Mouse (Mus musculus) CH12.LX (cell line): ENCODE measurements around the gene Tnfrsf26. TPM values are rescaled to one million over a fixed set of nuclear protein-coding genes. Genes with fewer than 3 reads are reported as not detected.

Source experiments
- DNase-seq: peaks from one replicate; pipeline ENCODE4 v3.0.0-alpha.2; 2013; ENCODE audit errors: extremely low read depth
- H3K27ac ChIP-seq: 2 replicates; pipeline ENCODE4 v1.5.1; 2012; ENCODE audit warnings: low read depth, mild to moderate bottlenecking, control low read depth, moderate library complexity; ENCODE audit not compliant: insufficient read depth
- H3K27me3 ChIP-seq: replicated peaks from 2 replicates; pipeline ENCODE3; 2012; ENCODE audit warnings: inconsistent platforms
- H3K36me3 ChIP-seq, 2 experiments: replicated peaks in 1 of 2; 2 replicates each; pipeline versions ENCODE3 to v1.6.1; 2012; ENCODE audit warnings: inconsistent platforms in 1 of 2, low read length in 1 of 2, mild to moderate bottlenecking in 1 of 2, mixed read lengths in 1 of 2, moderate library complexity in 1 of 2; ENCODE audit not compliant: control insufficient read depth in 1 of 2, insufficient read depth in 1 of 2
- H3K4me1 ChIP-seq, 2 experiments: 2 replicates each; pipeline ENCODE4 v1.6.1; 2012; ENCODE audit warnings: inconsistent platforms in 1 of 2, moderate library complexity in 1 of 2; ENCODE audit not compliant: insufficient read depth in 2 of 2, control insufficient read depth in 1 of 2
- H3K4me2 ChIP-seq: 2 replicates; pipeline ENCODE4 v1.6.1; 2012; ENCODE audit warnings: low read depth, mild to moderate bottlenecking, control low read depth; ENCODE audit not compliant: poor library complexity, insufficient read depth, severe bottlenecking
- H3K4me3 ChIP-seq, 3 experiments: fragments of 150-350 bp in 1 of 3; sonication (generic) in 1 of 3; replicated peaks in 1 of 3; 2 replicates each; pipeline versions ENCODE3 to v1.5.1; 2011 to 2012; ENCODE audit warnings: low read depth in 2 of 3, low read length in 2 of 3, mild to moderate bottlenecking in 2 of 3, moderate library complexity in 2 of 3, control low read depth in 1 of 3, improper control_type of control experiment in 1 of 3, inconsistent platforms in 1 of 3, mixed read lengths in 1 of 3; ENCODE audit not compliant: poor library complexity in 1 of 3
- H3K79me2 ChIP-seq: replicated peaks from 2 replicates; pipeline ENCODE4 v1.6.1; 2012; ENCODE audit warnings: mild to moderate bottlenecking, moderate library complexity; ENCODE audit not compliant: control insufficient read depth, poor library complexity, insufficient read depth, severe bottlenecking; ENCODE audit errors: extremely low read depth
- H3K9ac ChIP-seq: 2 replicates; pipeline ENCODE4 v1.6.1; 2012; ENCODE audit warnings: low read depth, mild to moderate bottlenecking, control low read depth, moderate library complexity; ENCODE audit not compliant: insufficient read depth
- H3K9me3 ChIP-seq: replicated peaks from 2 replicates; pipeline ENCODE3; 2012; ENCODE audit warnings: low read length, inconsistent platforms, mixed read lengths
- CHD1 ChIP-seq: IDR thresholded peaks from 2 replicates; pipeline ENCODE4 v1.6.1; 2012; ENCODE audit warnings: low read depth, low read length, improper control_type of control experiment, inconsistent platforms
- CTCF ChIP-seq, 2 experiments: IDR thresholded peaks in 1 of 2; conservative IDR thresholded peaks in 1 of 2; 2 replicates each; pipeline ENCODE4 v1.5.1; 2011 to 2012; ENCODE audit warnings: low read depth in 2 of 2, low read length in 2 of 2, improper control_type of control experiment in 1 of 2, inconsistent platforms in 1 of 2, mild to moderate bottlenecking in 1 of 2, moderate library complexity in 1 of 2
- ELF1 ChIP-seq: IDR thresholded peaks from 2 replicates; pipeline ENCODE4 v1.6.1; 2014; ENCODE audit warnings: low read depth, mild to moderate bottlenecking, inconsistent platforms, low read length, improper control_type of control experiment
- EP300 ChIP-seq: IDR thresholded peaks from 2 replicates; pipeline ENCODE4 v1.6.1; 2011; ENCODE audit warnings: low read length, improper control_type of control experiment
- GABPA ChIP-seq: IDR thresholded peaks from 2 replicates; pipeline ENCODE4 v1.6.1; 2012; ENCODE audit warnings: low read depth, low read length, improper control_type of control experiment, inconsistent platforms; ENCODE audit not compliant: insufficient replicate concordance
- HCFC1 ChIP-seq: IDR thresholded peaks from 2 replicates; pipeline ENCODE4 v1.6.1; 2012; ENCODE audit warnings: low read depth, mild to moderate bottlenecking, inconsistent platforms, low read length, improper control_type of control experiment
- IRF4 ChIP-seq: IDR thresholded peaks from 2 replicates; pipeline ENCODE4 v1.6.1; 2014; ENCODE audit warnings: low read depth, mild to moderate bottlenecking, inconsistent platforms, low read length, improper control_type of control experiment
- JUN ChIP-seq: IDR thresholded peaks from 2 replicates; pipeline ENCODE4 v1.6.1; 2011; ENCODE audit warnings: low read depth, mild to moderate bottlenecking, low read length, improper control_type of control experiment, moderate library complexity; ENCODE audit not compliant: insufficient read depth
- KAT2A ChIP-seq: IDR thresholded peaks from 2 replicates; pipeline ENCODE4 v1.6.1; 2012; ENCODE audit warnings: low read length, improper control_type of control experiment, inconsistent platforms; ENCODE audit not compliant: insufficient replicate concordance
- MAFK ChIP-seq: IDR thresholded peaks from 2 replicates; pipeline ENCODE4 v1.6.1; 2011; ENCODE audit warnings: low read length, improper control_type of control experiment; ENCODE audit not compliant: insufficient replicate concordance
- MAX ChIP-seq: IDR thresholded peaks from 2 replicates; pipeline ENCODE4 v1.6.1; 2011; ENCODE audit warnings: low read length, improper control_type of control experiment
- MAZ ChIP-seq: IDR thresholded peaks from 2 replicates; pipeline ENCODE4 v1.6.1; 2012; ENCODE audit warnings: low read depth, mild to moderate bottlenecking, inconsistent platforms, low read length, improper control_type of control experiment, moderate library complexity
- MXI1 ChIP-seq: IDR thresholded peaks from 2 replicates; pipeline ENCODE4 v1.6.1; 2011; ENCODE audit warnings: mild to moderate bottlenecking, low read depth, low read length, improper control_type of control experiment
- MYC ChIP-seq: IDR thresholded peaks from 2 replicates; pipeline ENCODE4 v1.6.1; 2011; ENCODE audit warnings: low read depth, mild to moderate bottlenecking, improper control_type of control experiment, low read length
- NRF1 ChIP-seq: IDR thresholded peaks from 2 replicates; pipeline ENCODE4 v1.6.1; 2014; ENCODE audit warnings: low read depth, mild to moderate bottlenecking, inconsistent platforms, low read length, improper control_type of control experiment, moderate library complexity
- POLR2A ChIP-seq: IDR thresholded peaks from 2 replicates; pipeline ENCODE4 v1.6.1; 2011; ENCODE audit warnings: low read depth, mild to moderate bottlenecking, improper control_type of control experiment, low read length
- POLR2AphosphoS2 ChIP-seq: IDR thresholded peaks from 2 replicates; pipeline ENCODE4 v1.6.1; 2011; ENCODE audit warnings: low read depth, low read length, improper control_type of control experiment
- RAD21 ChIP-seq: IDR thresholded peaks from 2 replicates; pipeline ENCODE4 v1.6.1; 2011; ENCODE audit warnings: low read depth, mild to moderate bottlenecking, low read length, improper control_type of control experiment, moderate library complexity
- RCOR1 ChIP-seq: conservative IDR thresholded peaks from 2 replicates; pipeline ENCODE4 v1.6.1; 2012; ENCODE audit warnings: low read depth, mild to moderate bottlenecking, inconsistent platforms, low read length, improper control_type of control experiment
- SMC3 ChIP-seq: IDR thresholded peaks from 2 replicates; pipeline ENCODE4 v1.6.1; 2011; ENCODE audit warnings: low read depth, low read length, improper control_type of control experiment
- TBP ChIP-seq: conservative IDR thresholded peaks from 2 replicates; pipeline ENCODE4 v1.6.1; 2011; ENCODE audit warnings: low read depth, low read length, improper control_type of control experiment
- UBTF ChIP-seq: IDR thresholded peaks from 2 replicates; pipeline ENCODE4 v1.6.1; 2012; ENCODE audit warnings: low read depth, mild to moderate bottlenecking, inconsistent platforms, low read length, improper control_type of control experiment, moderate library complexity
- USF1 ChIP-seq: IDR thresholded peaks from 2 replicates; pipeline ENCODE4 v1.6.1; 2014; ENCODE audit warnings: low read depth, mild to moderate bottlenecking, inconsistent platforms, low read length, improper control_type of control experiment
- USF2 ChIP-seq: conservative IDR thresholded peaks from 2 replicates; pipeline ENCODE4 v1.6.1; 2011; ENCODE audit warnings: low read depth, low read length, improper control_type of control experiment
- ZC3H11A ChIP-seq: IDR thresholded peaks from 2 replicates; pipeline ENCODE4 v1.6.1; 2012; ENCODE audit warnings: low read depth, mild to moderate bottlenecking, inconsistent platforms, low read length, improper control_type of control experiment
- ZKSCAN1 ChIP-seq: IDR thresholded peaks from 2 replicates; pipeline ENCODE4 v1.6.1; 2012; ENCODE audit warnings: low read depth, inconsistent platforms, low read length, improper control_type of control experiment, borderline replicate concordance
- dilution Hi-C: fragments of 300-500 bp; cut with MboI; formaldehyde crosslinking; loops from 2 replicates; pipeline ENCODE4 v1.14.3; 2020; ENCODE audit warnings: low sequenced_read_pairs; ENCODE audit not compliant: extremely low pct_unique_long_range_greater_than_20kb, extremely low pct_ligation_motif_present
- in situ Hi-C: fragments of 300-500 bp; cut with MboI; formaldehyde crosslinking; loops from 3 replicates; pipeline ENCODE4 v1.14.3; 2019; ENCODE audit warnings: low sequenced_read_pairs, low pct_ligation_motif_present, low pct_unique_long_range_greater_than_20kb, mixed read lengths
- polyA plus RNA-seq: library from polyadenylated mRNA; unstranded; fragments of >175 nt; gene quantifications from 2 replicates; pipeline ENCODE4 v1.2.1, GENCODE M21; 2012; ENCODE audit warnings: low read depth; ENCODE audit not compliant: insufficient read length
- total RNA-seq, 2 experiments: library from RNA; depleted of rRNA; stranded (reverse); fragments of 300-350 nt in 1 of 2; fragments of >200 nt in 1 of 2; gene quantifications; 2 replicates each; pipeline ENCODE4 v1.2.3; 2012 to 2014

Gene Tnfrsf26
- total and polyA plus RNA-seq, 3 experiments = 5.7 to 8.3 (median 8.3) TPM

DNA sequence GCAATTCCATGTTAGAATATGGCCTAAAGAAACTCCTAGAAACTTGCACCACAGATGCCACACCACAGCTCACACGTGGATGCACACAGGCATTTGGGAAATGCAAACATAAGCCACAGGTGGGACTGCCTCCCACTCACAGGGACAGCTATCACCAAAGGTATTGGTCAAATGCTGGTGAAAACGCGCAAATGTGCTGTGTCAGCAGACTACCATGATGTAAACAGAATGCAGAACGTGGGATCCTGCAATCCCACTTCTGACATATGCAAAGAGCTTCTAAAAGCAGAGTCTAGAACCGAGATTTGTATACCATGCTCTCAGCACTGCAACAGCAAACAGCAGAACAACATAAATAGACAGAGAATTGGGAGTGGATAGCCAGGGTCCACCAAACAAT is 45.5 kb downstream of the Tnfrsf26 start:
- no peaks in the 10 kb centered on the region for H3K27me3 ChIP-seq

DNA sequence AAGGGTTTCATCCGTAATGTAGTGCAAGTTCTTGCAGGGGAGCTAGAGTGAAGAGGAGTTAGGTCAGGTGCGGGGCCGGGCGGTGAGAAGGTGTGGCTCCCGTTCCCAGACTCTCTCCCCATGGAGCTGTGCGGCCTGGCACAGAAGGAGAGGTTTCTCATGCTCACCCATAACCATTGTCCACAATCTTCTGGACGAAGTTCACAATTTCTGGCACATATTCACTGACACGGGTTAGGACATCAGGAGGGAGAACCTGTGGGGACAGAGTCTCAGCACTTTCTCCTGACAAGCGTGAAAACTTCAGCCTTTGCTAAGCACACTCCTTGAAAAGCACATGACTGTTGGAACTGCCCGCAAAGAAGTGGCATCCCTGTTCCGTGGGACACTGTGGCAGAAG is 52.8 kb downstream of the Tnfrsf26 start:
- H3K27ac ChIP-seq = no peak overlapping the region
- DNase-seq = no peak
- no peak overlapping the region for H3K9ac ChIP-seq
- H3K4me1 ChIP-seq = no peaks in the 10 kb centered on the region
- no peaks in the 10 kb centered on the region; the same call in 1 of the 2 replicates for H3K79me2 ChIP-seq
- dilution Hi-C loops (no loop called here), in situ Hi-C loops (no loop called here)
- no peaks in the 10 kb centered on the region for H3K9me3 ChIP-seq
- TF ChIP-seq GABPA (no peak), UBTF (no peak), RAD21 (no peak), POLR2AphosphoS2 (no peak), CTCF (conservative IDR thresholded peaks at IDR 0.05 in 1 of 2, IDR thresholded peaks at IDR 0.05 in 1 of 2; ENCODE audit: low read depth in 2 of 2, low read length in 2 of 2) (no peak), KAT2A (no peak), JUN (no peak), IRF4 (no peak), HCFC1 (no peak), EP300 (no peak), MAFK (no peak), CHD1 (no peak)
- no peaks in the 10 kb centered on the region for H3K27me3 ChIP-seq
- no peak overlapping the region for H3K4me3 ChIP-seq
- H3K36me3 ChIP-seq = peaks cover 91 to 97% of the 10 kb centered on the region in 2 experiments
- no peak overlapping the region for H3K4me2 ChIP-seq

More for the DNA sequence above, 45.5 kb downstream of the Tnfrsf26 start:
- in situ Hi-C loops = no loop called here
- Histone ChIP-seq H3K27ac (no peak overlapping the region), H3K9ac (no peak overlapping the region), H3K36me3 (peaks cover 88 to 96% of the 10 kb centered on the region in 2 experiments), H3K4me2 (no peak overlapping the region), H3K4me3 (no peak overlapping the region), H3K9me3 (no peaks in the 10 kb centered on the region), H3K79me2 (peaks cover 9% of the 10 kb centered on the region), H3K4me1 (peaks cover 0 to 14% of the 10 kb centered on the region in 2 experiments; a peak in 2 of 4 replicates)
- TF ChIP-seq MAFK (peak; percentile 80; the same call in 1 of the 2 replicates), NRF1 (no peak)
- dilution Hi-C loops = no loop called here
- DNase-seq = no peak

DNA sequence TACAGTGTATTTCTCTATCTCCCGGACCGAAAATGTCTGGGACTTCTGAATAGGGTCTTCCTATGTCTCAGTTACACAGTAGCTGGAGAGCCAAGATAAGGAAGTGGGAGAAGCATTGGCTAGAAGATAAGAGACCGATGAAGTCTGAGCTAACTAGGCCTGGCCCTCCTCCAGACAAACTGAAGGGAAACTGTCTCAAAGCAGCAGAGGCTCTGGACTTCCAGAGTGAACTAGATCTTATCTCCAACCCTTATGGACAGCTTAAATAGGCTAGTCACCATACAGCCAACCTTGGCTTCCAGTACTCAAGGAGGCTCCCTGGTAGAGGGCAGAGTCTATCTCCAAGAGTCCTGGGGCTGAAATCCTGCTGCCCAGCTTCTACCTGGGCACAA is 62.9 kb downstream of the Tnfrsf26 start:
- H3K4me3 ChIP-seq = no peak overlapping the region
- no peak overlapping the region for H3K27ac ChIP-seq
- no peaks in the 10 kb centered on the region for H3K27me3 ChIP-seq
- no peaks in the 10 kb centered on the region for H3K79me2 ChIP-seq
- H3K4me1 ChIP-seq = no peaks in the 10 kb centered on the region
- H3K36me3 ChIP-seq = peaks cover 92 to 97% of the 10 kb centered on the region in 2 experiments
- dilution Hi-C loops = no loop called here
- H3K9me3 ChIP-seq = no peaks in the 10 kb centered on the region
- no peak overlapping the region for H3K9ac ChIP-seq
- H3K4me2 ChIP-seq = no peak overlapping the region
- in situ Hi-C loops = no loop called here
- DNase-seq = no peak
- TF ChIP-seq MAX (no peak), ZC3H11A (no peak), POLR2AphosphoS2 (no peak), USF2 (no peak), POLR2A (no peak), MYC (no peak), USF1 (no peak), MAFK (no peak), TBP (no peak), ZKSCAN1 (no peak), SMC3 (no peak), ELF1 (no peak), IRF4 (no peak), NRF1 (no peak), HCFC1 (no peak), MXI1 (no peak), MAZ (no peak), RCOR1 (no peak)
